In the genomic region with DNA sequence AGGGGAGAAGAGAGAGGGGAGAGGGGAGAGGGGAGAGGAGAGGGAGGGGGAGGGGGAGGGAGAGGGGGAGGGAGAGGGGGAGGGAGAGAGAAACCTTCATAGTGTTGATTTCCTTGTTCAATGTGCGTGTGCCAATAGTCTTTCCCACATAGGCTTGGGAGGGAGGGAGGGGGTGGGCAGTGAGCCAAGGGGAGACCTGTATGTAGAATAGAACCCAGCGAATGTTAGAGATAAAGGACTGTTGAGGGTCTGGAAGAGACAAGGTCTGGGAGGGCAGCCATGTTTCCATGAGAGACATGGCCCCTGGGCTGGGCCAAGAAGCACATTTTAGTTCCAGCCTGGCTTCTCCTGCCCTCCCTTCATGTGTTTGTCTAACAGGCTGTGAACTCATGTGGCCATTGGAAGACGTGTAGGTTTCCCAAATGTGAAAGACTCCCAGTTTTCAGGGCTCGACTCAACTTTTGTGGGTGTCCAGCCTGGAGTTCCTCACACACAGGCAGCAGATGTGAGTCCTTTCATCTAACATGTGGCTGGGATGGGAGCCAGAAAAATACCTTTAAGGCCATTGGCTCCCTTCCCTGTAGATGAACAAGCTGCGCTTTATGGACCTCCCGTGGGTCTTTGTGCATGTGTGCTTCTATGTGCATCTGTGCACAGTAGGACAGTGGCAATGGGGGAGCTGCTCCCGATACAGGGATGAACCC, we compare ENCODE assay signal across 19 mouse cellular contexts.
DNase-seq lines count a peak whose midpoint lies in the region; ATAC-seq and TF ChIP-seq lines count a peak whose summit lies in the region.
"Had no signal": no experiment of that assay in that cellular context is flagged by ENCODE, and none has a peak within 500 bp of the region (broad histone marks: within the 10 kb centered on the region; RNA-seq: fewer than 3 reads in every experiment).

No protein-coding gene starts in this region.

- no peak overlapping the region for H3K4me2 ChIP-seq in heart, embryonic 12.5 days
- H3K4me2 ChIP-seq: embryonic facial prominence, embryonic 13.5 days; forebrain, embryonic 13.5 days; hindbrain, embryonic 13.5 days had no signal

- H3K9me3 ChIP-seq in heart, embryonic 12.5 days (replicated peaks), result no peaks in the 10 kb centered on the region
- H3K9me3 ChIP-seq: embryonic facial prominence, embryonic 13.5 days; forebrain, embryonic 13.5 days; heart, embryonic 10.5 days; hindbrain, embryonic 13.5 days had no signal

- H3K36me3 ChIP-seq in heart, embryonic 12.5 days, result no peaks in the 10 kb centered on the region
- H3K36me3 ChIP-seq: embryonic facial prominence, embryonic 13.5 days; heart, embryonic 10.5 days; hindbrain, embryonic 13.5 days had no signal

- H3K27ac ChIP-seq in heart, embryonic 12.5 days (ENCODE audit: poor library complexity, severe bottlenecking), result no peak overlapping the region
- H3K27ac ChIP-seq: embryonic facial prominence, embryonic 13.5 days; forebrain, embryonic 13.5 days; heart, embryonic 10.5 days; hindbrain, embryonic 13.5 days; hindbrain, postnatal 0 days had no signal

- no peak overlapping the region for H3K9ac ChIP-seq in heart, embryonic 12.5 days
- H3K9ac ChIP-seq: embryonic facial prominence, embryonic 13.5 days; forebrain, embryonic 13.5 days; forebrain, postnatal 0 days; hindbrain, embryonic 13.5 days had no signal

- no peak for TF ChIP-seq CTCF in brain, embryonic 14.5 days (IDR thresholded peaks at IDR 0.05; ENCODE audit: borderline replicate concordance, extremely low read depth, insufficient read depth, insufficient read length)

- DNase-seq in heart, postnatal 36 days, result no peak
- DNase-seq in left cerebral cortex, postnatal 4 days, result peak; percentile 4
- DNase-seq in left cerebral cortex, adult 11 months (ENCODE audit: low spot score), result no peak
- peak; percentile 27 for DNase-seq in brain, embryonic 14.5 days (ENCODE audit: low read depth)
- no peak for DNase-seq in kidney, adult 11 months
- DNase-seq: adrenal gland, postnatal 10 days; cerebellum, adult 11-12 months; cerebellum, adult 9-10 months; cerebellum, postnatal 25 days; forebrain, postnatal 0 days; gastrocnemius, postnatal 14 days; heart, postnatal 10 days had no signal

- TF ChIP-seq POLR2A in brain, embryonic 14.5 days (IDR thresholded peaks at IDR 0.05; ENCODE audit: borderline replicate concordance, extremely low read depth, insufficient read depth, insufficient read length, poor library complexity, severe bottlenecking), result no peak

- ATAC-seq in heart, embryonic 12.5 days (ENCODE audit: insufficient number of reproducible peaks, low FRiP score), result peak; percentile 58; the same call in 1 of the 2 replicates
- peak; percentile 27 for ATAC-seq in megakaryocyte-erythroid progenitor cell, adult 5-6 weeks (replicated peaks; ENCODE audit: low FRiP score, low TSS enrichment, poor library complexity, severe bottlenecking)
- ATAC-seq: forebrain, embryonic 13.5 days; forebrain, postnatal 0 days; hindbrain, postnatal 0 days had no signal

- H3K4me1 ChIP-seq in heart, embryonic 12.5 days (replicated peaks), result no peaks in the 10 kb centered on the region
- H3K4me1 ChIP-seq: embryonic facial prominence, embryonic 13.5 days; forebrain, embryonic 13.5 days; heart, embryonic 10.5 days; hindbrain, embryonic 13.5 days had no signal

- H3K4me3 ChIP-seq in heart, embryonic 12.5 days, result no peak overlapping the region
- H3K4me3 ChIP-seq: embryonic facial prominence, embryonic 13.5 days; forebrain, embryonic 13.5 days; heart, embryonic 10.5 days; hindbrain, embryonic 13.5 days had no signal

- intact Hi-C loops in heart, postnatal 36 days (cut with DNase I), result no loop called here
- intact Hi-C loops in left cerebral cortex, postnatal 4 days (cut with DNase I), result no loop called here

- 66% methylated on average over 7 of the region's 7 CpGs for WGBS in heart, embryonic 12.5 days

- no peaks in the 10 kb centered on the region for H3K27me3 ChIP-seq in heart, embryonic 12.5 days (replicated peaks)
- H3K27me3 ChIP-seq: embryonic facial prominence, embryonic 13.5 days; forebrain, embryonic 13.5 days; hindbrain, embryonic 13.5 days had no signal

Comparison
In these comparisons a context has a peak if more than half of its experiments do, and no peak if none do; other contexts are left out.
1. DNase-seq: peak in left cerebral cortex, postnatal 4 days (single experiment) and brain, embryonic 14.5 days (single experiment); none in heart, postnatal 36 days (0 of 2), left cerebral cortex, adult 11 months (single experiment) and kidney, adult 11 months (single experiment).